Mouse (Mus musculus) heart, postnatal 0 days (tissue): ENCODE data around the gene Dnajc7.

Experiments
- CTCF ChIP-seq: IDR thresholded peaks from 2 replicates; pipeline ENCODE4 v1.5.1; 2016; ENCODE audit warnings: antibody characterized with exemption, control low read depth, low read depth
- EP300 ChIP-seq: IDR thresholded peaks from 2 replicates; pipeline ENCODE4 v1.6.1; 2016; ENCODE audit warnings: antibody characterized with exemption, low read depth

DNA sequence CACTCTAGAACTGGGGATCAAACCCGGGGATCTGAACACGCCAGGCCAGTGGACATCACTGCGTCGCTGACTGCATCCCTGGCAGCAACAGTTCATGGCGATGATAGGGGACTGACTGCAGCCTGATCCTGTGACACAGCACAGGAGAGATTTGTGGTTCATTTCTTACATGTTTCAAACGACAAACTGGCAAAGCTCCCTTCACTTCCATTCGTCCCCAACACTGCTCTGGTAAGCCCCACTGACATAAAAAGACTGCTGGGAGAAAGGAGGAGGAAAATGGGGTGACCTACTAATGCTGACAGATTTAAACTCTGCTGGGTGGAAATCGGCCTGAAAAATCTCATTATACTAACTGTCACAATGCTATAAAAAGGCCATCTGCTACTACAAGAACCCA is 16.2 kb downstream of the Dnajc7 start:
- TF ChIP-seq CTCF, result no peak
- no peak for TF ChIP-seq EP300
